Mouse (Mus musculus) 3T3-L1 (cell line): ENCODE results near the gene Dclk1.

Experiments used
- DNase-seq: peaks from one replicate; pipeline ENCODE4 v3.0.0-alpha.2; 2015; ENCODE audit warnings: low read depth, low spot score

Gene Dclk1

GRCm38 (mm10) chr3:55449148-55449547 is 207.0 kb downstream of the Dclk1 start:
- no peak for DNase-seq

GRCm38 (mm10) chr3:55451035-55451434 is 208.9 kb downstream of the Dclk1 start:
- DNase-seq: no peak

- DNase-seq: peak; percentile 54
Observed at GRCm38 (mm10) chr3:55451877-55452276, 209.7 kb downstream of the Dclk1 start.

- no peak for DNase-seq
Observed at GRCm38 (mm10) chr3:55452464-55452863, 210.3 kb downstream of the Dclk1 start.

- DNase-seq: peak; percentile 8
Observed at GRCm38 (mm10) chr3:55461092-55461491, 218.9 kb downstream of the Dclk1 start.

GRCm38 (mm10) chr3:55461685-55462655 is 219.8 kb downstream of the Dclk1 start:
- peak; percentile 92 for DNase-seq

GRCm38 (mm10) chr3:55462904-55463668 is 220.9 kb downstream of the Dclk1 start:
- no peak for DNase-seq

- DNase-seq: no peak
Observed at GRCm38 (mm10) chr3:55464226-55464625, 222.1 kb downstream of the Dclk1 start.

GRCm38 (mm10) chr3:55465785-55466184 is 223.6 kb downstream of the Dclk1 start:
- no peak for DNase-seq

- no peak for DNase-seq
Observed at GRCm38 (mm10) chr3:55466348-55466747, 224.2 kb downstream of the Dclk1 start.

- DNase-seq: no peak
Observed at GRCm38 (mm10) chr3:55472110-55472509, 229.9 kb downstream of the Dclk1 start, which contains the start of gene Gm21954. Gene Gm21954, minus strand, starts transcription at chr3:55472210.

GRCm38 (mm10) chr3:55473146-55473545 is 231.0 kb downstream of the Dclk1 start:
- no peak for DNase-seq

GRCm38 (mm10) chr3:55476694-55477093 is 234.5 kb downstream of the Dclk1 start:
- DNase-seq: no peak

GRCm38 (mm10) chr3:55479306-55479705 is 237.1 kb downstream of the Dclk1 start:
- no peak for DNase-seq

- no peak for DNase-seq
Observed at GRCm38 (mm10) chr3:55481140-55481539, 239.0 kb downstream of the Dclk1 start.

GRCm38 (mm10) chr3:55483328-55483727 is 241.2 kb downstream of the Dclk1 start:
- DNase-seq: no peak

- DNase-seq: no peak
Observed at GRCm38 (mm10) chr3:55489231-55489990, 247.2 kb downstream of the Dclk1 start.

- no peak for DNase-seq
Observed at GRCm38 (mm10) chr3:55492021-55492420, 249.9 kb downstream of the Dclk1 start.

GRCm38 (mm10) chr3:55494348-55494747 is 252.2 kb downstream of the Dclk1 start:
- peak; percentile 43 for DNase-seq

- DNase-seq: no peak
Observed at GRCm38 (mm10) chr3:55495231-55495630, 253.1 kb downstream of the Dclk1 start.

- DNase-seq: no peak
Observed at GRCm38 (mm10) chr3:55495866-55496265, 253.7 kb downstream of the Dclk1 start.
